Mouse (Mus musculus) embryo, embryonic 10.5 days (tissue): ENCODE measurements around the gene Orm2.

Experiments used
- DNase-seq: peaks from one replicate; pipeline ENCODE4 v3.0.0-alpha.2; 2015; ENCODE audit warnings: low spot score

The Orm2 gene

GRCm38 (mm10) chr4:63377483-63377882 is 15.2 kb downstream of the Orm2 start:
- peak; percentile 13 for DNase-seq

GRCm38 (mm10) chr4:63382676-63383369 is 20.6 kb downstream of the Orm2 start:
- DNase-seq, result no peak

DNA sequence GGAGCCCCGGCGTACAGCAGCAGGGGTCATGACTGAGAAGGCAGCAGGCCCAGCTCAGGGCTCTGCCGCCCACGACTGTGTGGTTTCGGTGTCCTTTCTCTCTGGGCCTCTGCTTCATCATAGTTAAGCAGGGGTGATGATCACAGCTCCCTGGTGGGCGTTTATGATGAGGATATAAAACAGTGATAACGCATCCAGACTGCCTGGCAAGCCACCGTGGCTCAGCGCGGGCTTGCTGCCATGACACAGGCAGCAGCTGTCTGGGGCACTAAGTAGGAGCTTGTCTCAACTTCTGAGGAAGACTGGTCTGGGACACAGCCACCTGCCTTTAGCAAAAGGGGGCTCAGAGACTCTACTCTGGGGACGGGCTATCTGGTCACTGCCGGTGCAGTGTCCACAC is 21.2 kb downstream of the Orm2 start:
- no peak for DNase-seq

DNA sequence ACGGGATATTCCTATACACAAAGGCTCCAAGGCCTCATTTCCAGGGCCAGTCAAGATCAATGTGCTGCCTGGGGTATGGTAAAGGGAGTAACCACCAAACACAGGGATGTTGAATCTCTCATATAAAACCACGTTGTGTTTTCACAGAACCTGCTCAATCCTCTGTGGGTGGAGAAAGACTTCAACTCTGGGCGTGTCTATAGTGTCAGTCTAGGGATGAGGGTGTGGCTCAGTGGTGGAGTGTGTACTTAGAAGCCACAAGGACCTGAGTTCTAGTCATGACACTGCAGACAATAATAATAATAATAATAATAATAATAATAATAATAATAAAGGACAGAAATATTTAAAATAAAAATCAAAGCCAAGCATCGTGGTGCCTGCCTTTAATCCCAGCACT is 22.0 kb downstream of the Orm2 start:
- no peak for DNase-seq

GRCm38 (mm10) chr4:63385253-63385652 is 23.0 kb downstream of the Orm2 start:
- no peak for DNase-seq

GRCm38 (mm10) chr4:63385784-63386183 is 23.5 kb downstream of the Orm2 start:
- DNase-seq, result no peak

DNA sequence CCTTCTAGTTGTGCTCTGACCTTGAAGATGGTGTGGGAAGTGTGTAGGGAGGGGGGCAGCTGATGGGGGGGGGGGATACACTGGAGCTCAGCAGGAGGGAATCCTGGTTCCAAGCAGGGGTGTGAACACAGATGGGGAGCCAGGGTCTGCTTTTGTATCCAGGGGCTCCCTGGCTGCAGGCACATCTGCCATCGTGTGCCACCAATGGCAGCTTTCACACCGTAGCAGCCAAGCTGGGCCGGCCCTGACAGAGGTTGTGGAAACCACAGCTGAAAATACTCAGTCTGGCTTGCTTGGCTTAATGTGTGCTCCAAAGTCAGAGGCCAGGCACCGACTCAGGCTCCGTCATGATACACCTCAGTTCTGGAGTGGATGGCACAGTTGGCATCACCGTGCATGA is 25.8 kb downstream of the Orm2 start:
- DNase-seq, result no peak

DNA sequence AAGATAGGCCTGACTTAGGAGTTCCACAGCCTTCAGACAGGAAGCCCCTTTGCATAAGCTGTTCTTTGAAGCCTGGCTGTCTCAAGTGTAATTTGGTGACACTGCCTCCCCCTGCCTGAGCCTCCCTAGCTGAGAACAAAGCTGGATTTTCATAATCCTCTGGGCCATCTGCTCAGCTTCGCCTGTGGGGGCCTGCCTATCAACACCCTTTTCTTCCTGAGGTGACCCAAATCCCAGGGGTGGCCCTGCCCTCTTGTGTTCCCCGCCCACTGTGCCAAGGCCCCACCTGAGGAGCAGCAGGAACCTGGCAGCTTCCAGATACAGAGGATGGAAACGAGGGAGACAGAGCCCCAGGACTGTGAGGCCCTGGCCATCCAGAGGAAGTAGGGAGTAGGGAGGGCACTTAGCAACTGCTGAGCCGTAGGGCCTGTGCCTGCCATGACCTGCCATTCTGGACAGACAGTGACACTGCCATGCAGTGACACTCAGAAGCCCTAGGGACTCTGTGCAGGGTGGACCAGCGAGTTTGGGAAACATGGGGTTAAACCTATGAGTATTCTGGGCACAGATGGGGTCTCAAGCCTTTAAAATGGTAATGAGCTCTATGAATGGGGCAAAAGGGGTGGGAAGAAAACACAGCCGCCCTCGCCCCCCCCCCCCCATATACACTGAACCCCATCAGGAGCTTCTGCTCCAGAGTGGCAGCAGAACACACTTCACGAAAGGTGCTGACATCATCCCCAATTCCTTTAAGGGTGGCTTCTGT is 27.1 kb downstream of the Orm2 start:
- DNase-seq, result no peak

- no peak for DNase-seq
Observed at GRCm38 (mm10) chr4:63389887-63390528, 27.8 kb downstream of the Orm2 start.

GRCm38 (mm10) chr4:63391322-63391721 is 29.1 kb downstream of the Orm2 start:
- no peak for DNase-seq

- DNase-seq, result no peak
Observed at GRCm38 (mm10) chr4:63397981-63398537, 35.8 kb downstream of the Orm2 start.

DNA sequence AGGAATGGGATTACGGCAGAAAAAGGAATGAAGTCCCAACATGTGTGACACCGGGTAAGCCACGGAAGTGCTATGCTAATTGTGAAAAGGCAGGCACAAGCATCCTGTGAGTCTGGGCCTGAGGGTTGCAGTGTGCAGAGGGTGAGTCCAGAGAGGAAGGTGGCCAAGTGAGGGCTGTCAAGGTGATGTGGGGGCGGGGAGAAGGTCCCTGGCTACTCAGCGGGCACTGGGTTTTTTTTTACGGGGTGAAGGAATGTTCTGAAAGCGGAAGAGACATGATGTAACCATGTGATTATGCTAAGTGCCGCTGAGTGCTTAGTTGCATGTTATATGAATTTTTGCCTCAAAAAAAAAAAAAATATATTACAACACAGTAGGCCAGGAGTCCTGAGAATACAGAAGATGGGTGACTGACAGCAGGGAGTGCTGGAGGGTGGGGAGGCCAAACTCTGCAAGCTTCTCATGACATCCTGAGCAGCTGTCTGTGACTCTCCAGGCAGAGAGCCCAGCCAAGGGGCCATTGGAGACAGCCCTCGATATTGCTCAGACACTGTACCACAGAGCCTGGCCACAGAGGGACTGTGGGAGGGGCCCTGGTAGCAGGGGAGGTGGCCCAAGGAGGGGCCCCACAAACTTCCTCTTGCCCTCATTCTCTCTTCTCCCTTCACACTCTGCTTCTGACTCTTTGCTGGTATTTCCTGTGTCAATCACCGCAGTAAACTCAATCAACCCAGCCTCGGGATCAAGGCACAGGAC is 36.8 kb downstream of the Orm2 start:
- DNase-seq, result no peak

- no peak for DNase-seq
Observed at GRCm38 (mm10) chr4:63399691-63400270, 37.5 kb downstream of the Orm2 start.

DNA sequence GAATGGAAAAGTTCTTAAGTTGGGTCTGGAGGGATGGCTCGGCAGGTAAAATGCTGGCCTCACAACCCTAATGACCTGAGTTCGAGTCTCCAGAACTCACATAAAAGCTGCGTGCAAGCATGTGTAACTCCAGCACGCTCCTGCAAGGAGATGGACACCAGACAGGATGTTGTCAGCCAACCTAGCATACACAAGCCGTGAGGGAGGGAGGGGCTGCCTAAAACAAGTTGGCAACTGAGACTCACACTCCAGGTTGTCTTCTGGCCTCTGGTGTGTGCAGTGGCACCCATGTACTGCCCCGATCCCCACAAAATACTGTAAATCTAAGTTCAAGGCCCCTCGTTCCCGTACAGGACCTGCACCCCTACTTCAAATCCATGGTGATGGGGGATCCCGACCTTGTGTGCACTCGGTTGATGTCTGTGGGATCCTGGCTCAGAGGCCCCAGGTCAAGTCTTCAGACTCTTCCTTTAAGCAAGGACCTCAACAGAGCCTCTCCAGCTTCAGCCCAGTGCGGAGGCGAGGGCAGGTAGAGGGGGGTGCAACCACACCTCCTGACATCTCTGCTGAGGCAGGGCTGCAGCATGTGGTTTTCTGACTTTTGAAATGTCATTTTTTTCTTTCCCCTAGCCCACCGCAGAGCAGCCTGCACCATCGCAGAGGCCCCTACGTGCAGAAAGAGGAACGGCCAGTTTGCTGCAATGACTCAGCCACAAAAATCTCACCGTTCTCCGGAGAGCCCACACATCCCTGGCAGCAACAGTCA is 38.5 kb downstream of the Orm2 start:
- no peak for DNase-seq

- DNase-seq, result no peak
Observed at GRCm38 (mm10) chr4:63401620-63402019, 39.4 kb downstream of the Orm2 start.

- no peak for DNase-seq
Observed at GRCm38 (mm10) chr4:63402056-63402455, 39.8 kb downstream of the Orm2 start.

- DNase-seq, result no peak
Observed at GRCm38 (mm10) chr4:63402558-63402957, 40.3 kb downstream of the Orm2 start.

GRCm38 (mm10) chr4:63403040-63403959 is 41.1 kb downstream of the Orm2 start, which contains the start of gene Akna:
Gene Akna, minus strand, starts transcription at chr4:63403354.
- peak; percentile 85 for DNase-seq

DNA sequence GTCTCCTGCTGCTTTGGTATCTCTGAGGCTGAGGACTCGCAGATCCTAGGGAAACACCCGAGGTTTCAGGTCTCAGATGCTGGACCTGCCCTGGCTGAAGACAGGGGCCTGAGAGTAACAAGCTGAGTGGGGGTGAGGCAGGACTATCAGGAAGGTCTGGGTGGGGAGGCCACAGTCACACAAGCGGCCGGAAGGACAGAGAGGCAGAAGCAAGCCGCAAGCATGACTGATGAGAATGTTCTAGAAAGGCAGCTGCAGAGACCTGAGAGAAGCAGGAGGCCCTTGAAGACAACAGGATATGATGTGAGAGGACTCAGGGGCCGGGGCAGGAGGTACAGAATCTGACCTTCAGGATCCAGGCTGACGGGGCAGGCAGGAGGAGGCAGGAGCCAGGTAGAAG is 42.0 kb downstream of the Orm2 start:
- DNase-seq, result no peak

DNA sequence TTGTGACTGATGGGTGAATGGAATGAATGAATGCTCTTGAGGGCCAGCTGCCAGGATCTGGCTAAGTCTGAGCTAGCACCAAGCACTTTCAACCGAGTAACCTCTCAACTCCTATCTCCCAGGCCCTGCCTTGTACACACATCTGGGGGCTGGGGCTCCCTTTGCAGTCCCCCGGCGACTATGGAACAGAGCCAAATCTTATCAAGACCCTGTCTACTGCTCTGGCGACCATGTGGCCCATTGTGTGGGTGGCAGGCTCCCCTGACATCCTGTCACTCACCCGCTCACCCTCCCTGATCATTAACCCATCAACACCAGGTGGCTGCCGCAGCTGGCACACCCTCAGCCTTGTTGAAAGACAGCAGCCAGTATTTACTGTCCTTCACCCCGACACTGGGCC is 42.8 kb downstream of the Orm2 start:
- DNase-seq, result no peak
